Mouse (Mus musculus): ENCODE measurements around the gene Zcchc2. TPM values are rescaled to one million over a fixed set of nuclear protein-coding genes. Genes with fewer than 3 reads are reported as not detected.

Zcchc2 gene
- 4.4 and 9.0 TPM in 2 replicates for polyA plus RNA-seq (2012; rRNA removed)

DNA sequence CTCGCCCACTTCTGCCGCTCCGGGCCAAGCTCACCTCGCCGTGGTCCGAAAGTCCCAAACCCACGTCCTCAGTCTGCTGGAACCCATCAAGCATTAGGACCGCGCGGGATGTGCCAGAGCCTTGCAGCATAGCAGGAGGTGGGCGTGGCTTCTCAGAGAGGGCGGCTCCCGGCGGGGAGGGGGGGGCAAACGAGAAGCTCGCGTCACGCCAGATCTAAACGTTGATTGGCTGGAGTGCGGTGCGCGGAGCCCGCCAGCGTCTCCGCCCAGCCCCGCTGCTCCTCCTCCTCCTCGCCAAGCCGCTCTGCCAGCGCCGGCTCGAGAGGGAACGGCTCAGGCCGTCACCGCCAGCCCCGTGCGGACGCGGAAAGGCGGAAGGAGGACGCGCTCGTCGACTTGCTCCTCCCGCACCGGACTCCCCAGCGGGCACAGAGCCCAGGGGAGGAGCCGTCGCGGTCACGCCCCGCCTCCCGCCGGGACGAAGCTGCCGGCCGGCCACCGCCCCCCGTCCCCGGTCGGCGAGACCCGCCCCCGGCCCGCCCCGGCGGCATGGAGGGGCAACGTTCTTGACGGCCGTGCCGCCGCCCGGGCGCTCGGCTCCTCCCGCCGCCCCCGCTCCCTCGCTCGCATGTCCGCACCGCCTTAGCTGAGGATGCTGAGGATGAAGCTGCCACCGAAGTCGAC lies at the start of gene Zcchc2:
Gene Zcchc2 (plus strand): TSS at position 269 of the 684 bp plus-strand sequence.
- no peaks in the 10 kb centered on the region for H3K36me3 ChIP-seq (ENCODE audit: control insufficient read depth, insufficient read depth, low read length)
- under 1% methylated on average over 72 of the region's 83 CpGs for WGBS
- H3K4me3 ChIP-seq (ENCODE audit: low read depth, low read length), result peak within 1 kb of the TSS; percentile 84
- peak within 1 kb of the TSS; percentile 89 for H3K27ac ChIP-seq (ENCODE audit: insufficient read depth, low read depth, low read length)
- TF ChIP-seq CTCF (IDR thresholded peaks at IDR 0.05; ENCODE audit: extremely low read depth, insufficient read length, insufficient replicate concordance, low read depth, low read length) (no peak), POLR2A (IDR thresholded peaks at IDR 0.05; ENCODE audit: low read depth, low read length) (peak; percentile 57)
- H3K27me3 ChIP-seq (ENCODE audit: control insufficient read depth, insufficient read depth, low read length), result no peaks in the 10 kb centered on the region
- no peaks in the 10 kb centered on the region; the same call in 1 of the 2 replicates for H3K4me1 ChIP-seq (ENCODE audit: control insufficient read depth, insufficient read depth, insufficient read length, low read length)

DNA sequence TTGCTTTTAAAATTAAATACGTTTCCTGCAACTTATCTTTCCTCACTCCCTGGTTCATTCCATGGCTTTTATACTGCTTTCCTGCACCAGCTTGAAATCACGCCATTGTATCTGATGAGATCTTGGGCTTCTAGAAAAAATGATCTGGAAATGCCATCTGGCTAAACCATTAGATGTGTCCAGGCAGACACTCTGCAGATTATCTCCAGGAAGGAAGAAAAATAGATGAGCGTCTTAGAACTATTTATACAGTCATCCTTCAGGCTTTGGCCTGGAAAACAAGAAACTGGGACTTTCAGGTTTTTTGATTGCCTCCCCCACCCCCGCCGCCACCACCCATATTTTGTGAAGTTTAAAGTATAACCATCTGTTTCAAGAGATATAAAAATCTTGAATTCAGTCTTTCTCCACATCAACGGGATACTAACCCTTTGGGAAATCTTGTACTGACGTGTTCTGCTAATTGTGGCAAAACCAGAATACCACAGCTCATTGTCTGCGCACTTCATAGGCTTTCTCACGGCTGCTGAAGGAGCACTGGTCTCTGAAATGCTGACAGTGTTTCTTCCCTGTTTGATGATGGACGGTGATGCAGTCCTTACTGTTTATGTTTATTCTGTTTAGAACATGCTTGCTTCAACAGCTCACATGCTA lies 45.2 kb upstream of the Zcchc2 start:
- 87% methylated on average over 10 of the region's 10 CpGs for WGBS
- no peak for TF ChIP-seq POLR2A (IDR thresholded peaks at IDR 0.05; ENCODE audit: low read depth, low read length)
- TF ChIP-seq CTCF (IDR thresholded peaks at IDR 0.05; ENCODE audit: extremely low read depth, insufficient read length, insufficient replicate concordance, low read depth, low read length), result no peak
- H3K4me1 ChIP-seq (ENCODE audit: control insufficient read depth, insufficient read depth, insufficient read length, low read length), result no peaks in the 10 kb centered on the region
- H3K27me3 ChIP-seq (ENCODE audit: control insufficient read depth, insufficient read depth, low read length), result no peaks in the 10 kb centered on the region
- H3K36me3 ChIP-seq (ENCODE audit: control insufficient read depth, insufficient read depth, low read length), result no peaks in the 10 kb centered on the region
- no peak overlapping the region for H3K4me3 ChIP-seq (ENCODE audit: low read depth, low read length)
- H3K27ac ChIP-seq (ENCODE audit: insufficient read depth, low read depth, low read length), result no peak overlapping the region

DNA sequence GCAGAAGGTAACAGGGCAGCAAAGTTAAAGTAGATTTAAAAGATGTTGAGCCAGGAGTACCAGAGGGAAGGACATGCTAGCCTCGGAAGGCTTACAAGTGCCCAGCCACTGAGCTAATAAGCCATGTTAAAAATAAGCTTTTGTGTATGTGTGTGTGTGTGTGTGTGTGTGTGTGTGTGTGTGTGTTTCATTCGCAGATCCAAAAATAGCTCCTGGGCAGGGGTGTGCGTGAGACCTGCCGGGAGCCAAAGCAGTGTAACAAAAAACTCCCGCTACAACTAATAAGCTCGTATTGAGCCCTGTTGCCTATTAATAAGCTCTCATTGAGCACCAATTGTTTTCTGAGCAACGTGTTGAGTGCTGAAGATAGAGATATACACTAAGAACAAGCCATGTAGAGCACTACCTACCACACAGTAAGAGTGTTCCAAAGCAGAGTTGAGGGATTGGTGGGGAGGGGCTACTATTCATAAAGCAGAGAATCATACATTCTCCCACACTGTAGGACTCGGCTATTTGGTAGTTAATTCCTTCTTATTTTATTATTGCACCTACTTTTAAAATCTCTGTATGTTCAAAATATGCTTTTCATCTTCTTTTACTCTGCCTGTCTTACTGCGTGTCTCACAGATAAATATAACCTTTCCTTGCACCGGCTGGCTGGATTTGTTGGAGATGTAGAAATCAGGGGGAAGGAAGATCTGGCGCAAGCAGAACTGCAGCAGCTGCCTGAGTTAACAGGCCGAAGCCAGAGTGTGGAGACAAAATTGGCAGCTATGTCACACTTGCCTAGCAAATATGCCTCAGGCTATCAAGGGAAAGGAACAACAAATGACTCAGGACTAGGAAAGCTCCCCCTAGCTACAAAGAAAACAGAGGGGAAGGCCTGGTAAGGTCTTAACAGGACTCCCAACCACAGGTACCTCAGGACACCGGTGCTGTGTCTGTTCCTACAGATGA lies 43.3 kb upstream of the Zcchc2 start:
- TF ChIP-seq POLR2A (IDR thresholded peaks at IDR 0.05; ENCODE audit: low read depth, low read length) (no peak), CTCF (IDR thresholded peaks at IDR 0.05; ENCODE audit: extremely low read depth, insufficient read length, insufficient replicate concordance, low read depth, low read length) (no peak)
- H3K27ac ChIP-seq (ENCODE audit: insufficient read depth, low read depth, low read length), result no peak overlapping the region
- no peak overlapping the region for H3K4me3 ChIP-seq (ENCODE audit: low read depth, low read length)
- H3K36me3 ChIP-seq (ENCODE audit: control insufficient read depth, insufficient read depth, low read length), result no peaks in the 10 kb centered on the region
- H3K27me3 ChIP-seq (ENCODE audit: control insufficient read depth, insufficient read depth, low read length), result no peaks in the 10 kb centered on the region
- WGBS, result 79% methylated on average over 13 of the region's 13 CpGs
- no peaks in the 10 kb centered on the region for H3K4me1 ChIP-seq (ENCODE audit: control insufficient read depth, insufficient read depth, insufficient read length, low read length)

- Histone ChIP-seq H3K4me3 (ENCODE audit: low read depth, low read length) (no peak overlapping the region), H3K4me1 (ENCODE audit: control insufficient read depth, insufficient read depth, insufficient read length, low read length) (no peaks in the 10 kb centered on the region), H3K36me3 (ENCODE audit: control insufficient read depth, insufficient read depth, low read length) (no peaks in the 10 kb centered on the region), H3K27ac (ENCODE audit: insufficient read depth, low read depth, low read length) (no peak overlapping the region), H3K27me3 (ENCODE audit: control insufficient read depth, insufficient read depth, low read length) (no peaks in the 10 kb centered on the region)
- 89% methylated on average over 6 of the region's 6 CpGs for WGBS
- no peak for TF ChIP-seq CTCF (IDR thresholded peaks at IDR 0.05; ENCODE audit: extremely low read depth, insufficient read length, insufficient replicate concordance, low read depth, low read length)
- no peak for TF ChIP-seq POLR2A (IDR thresholded peaks at IDR 0.05; ENCODE audit: low read depth, low read length)
These were observed 41.9 kb upstream of the Zcchc2 start for GRCm38 (mm10) chr1:105948352-105948751.

DNA sequence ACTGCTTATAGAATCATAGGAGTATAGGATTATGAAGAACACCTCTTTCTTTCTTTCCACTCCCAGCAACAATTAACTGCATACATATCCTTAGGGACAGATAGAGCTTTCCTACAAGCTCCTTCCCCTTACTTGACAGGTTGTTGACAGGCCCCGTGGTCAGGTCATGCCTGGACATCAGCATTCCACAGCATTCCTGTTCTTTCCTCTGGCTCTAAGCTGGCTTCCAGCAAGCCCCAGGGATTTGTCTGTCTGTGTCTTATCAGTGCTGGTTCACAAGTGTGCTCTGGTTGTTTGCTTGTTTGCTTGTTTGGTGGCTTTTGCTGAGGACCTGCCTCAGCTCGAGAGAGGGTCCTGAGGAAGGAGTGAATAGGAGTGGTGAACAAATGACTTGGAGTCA lies 36.6 kb upstream of the Zcchc2 start:
- Histone ChIP-seq H3K27me3 (ENCODE audit: control insufficient read depth, insufficient read depth, low read length) (no peaks in the 10 kb centered on the region), H3K27ac (ENCODE audit: insufficient read depth, low read depth, low read length) (no peak overlapping the region), H3K36me3 (ENCODE audit: control insufficient read depth, insufficient read depth, low read length) (no peaks in the 10 kb centered on the region), H3K4me3 (ENCODE audit: low read depth, low read length) (no peak overlapping the region), H3K4me1 (ENCODE audit: control insufficient read depth, insufficient read depth, insufficient read length, low read length) (no peaks in the 10 kb centered on the region)
- 29% methylated on average over 2 of the region's 2 CpGs for WGBS
- TF ChIP-seq CTCF (IDR thresholded peaks at IDR 0.05; ENCODE audit: extremely low read depth, insufficient read length, insufficient replicate concordance, low read depth, low read length), result no peak
- no peak for TF ChIP-seq POLR2A (IDR thresholded peaks at IDR 0.05; ENCODE audit: low read depth, low read length)

DNA sequence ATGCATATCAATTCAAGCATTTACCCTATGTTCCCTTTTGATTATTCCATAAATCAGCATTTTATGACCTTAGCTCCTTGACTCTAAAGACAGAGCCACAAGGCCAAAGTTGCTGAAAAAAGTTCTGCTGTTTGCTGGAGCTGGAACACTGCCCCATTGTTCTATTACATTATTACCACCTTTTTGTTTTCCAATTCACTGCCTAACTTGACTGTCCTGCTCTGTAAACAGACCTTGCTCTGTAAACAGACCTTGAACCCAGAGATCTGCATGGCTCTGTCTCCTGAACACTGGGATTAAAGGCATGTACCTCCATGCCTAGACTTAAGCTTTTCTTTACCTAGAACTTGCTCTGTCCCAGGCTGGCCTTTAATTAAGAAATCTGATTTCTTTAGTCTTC lies 36.2 kb upstream of the Zcchc2 start:
- no peak overlapping the region for H3K27ac ChIP-seq (ENCODE audit: insufficient read depth, low read depth, low read length)
- no peaks in the 10 kb centered on the region for H3K36me3 ChIP-seq (ENCODE audit: control insufficient read depth, insufficient read depth, low read length)

More for the DNA sequence above, 36.2 kb upstream of the Zcchc2 start:
- TF ChIP-seq CTCF (IDR thresholded peaks at IDR 0.05; ENCODE audit: extremely low read depth, insufficient read length, insufficient replicate concordance, low read depth, low read length) (no peak), POLR2A (IDR thresholded peaks at IDR 0.05; ENCODE audit: low read depth, low read length) (no peak)
- no peaks in the 10 kb centered on the region for H3K27me3 ChIP-seq (ENCODE audit: control insufficient read depth, insufficient read depth, low read length)
- no peaks in the 10 kb centered on the region for H3K4me1 ChIP-seq (ENCODE audit: control insufficient read depth, insufficient read depth, insufficient read length, low read length)
- no peak overlapping the region for H3K4me3 ChIP-seq (ENCODE audit: low read depth, low read length)
